Mouse (Mus musculus) adrenal gland, postnatal 0 days (tissue): ENCODE data around the gene Cpne2. TPM values are rescaled to one million over a fixed set of nuclear protein-coding genes. Genes with fewer than 3 reads are reported as not detected.

Experiments
- microRNA-seq: library from miRNA; unstranded; fragments of <30 nt; microRNA quantifications from one replicate; pipeline ENCODE4, GENCODE M21; 2016; ENCODE audit warnings: borderline replicate concordance; ENCODE audit not compliant: insufficient number of aligned reads
- polyA plus RNA-seq: library from polyadenylated mRNA; unstranded; fragments of >200 nt; fragmentation: Nextera tagmentation; extraction: Ambion mirVana; gene quantifications from 2 replicates; pipeline ENCODE4 v1.2.1, GENCODE M21; 2015

The Cpne2 gene
- polyA plus RNA-seq: 16.9 and 17.3 TPM in 2 replicates

DNA sequence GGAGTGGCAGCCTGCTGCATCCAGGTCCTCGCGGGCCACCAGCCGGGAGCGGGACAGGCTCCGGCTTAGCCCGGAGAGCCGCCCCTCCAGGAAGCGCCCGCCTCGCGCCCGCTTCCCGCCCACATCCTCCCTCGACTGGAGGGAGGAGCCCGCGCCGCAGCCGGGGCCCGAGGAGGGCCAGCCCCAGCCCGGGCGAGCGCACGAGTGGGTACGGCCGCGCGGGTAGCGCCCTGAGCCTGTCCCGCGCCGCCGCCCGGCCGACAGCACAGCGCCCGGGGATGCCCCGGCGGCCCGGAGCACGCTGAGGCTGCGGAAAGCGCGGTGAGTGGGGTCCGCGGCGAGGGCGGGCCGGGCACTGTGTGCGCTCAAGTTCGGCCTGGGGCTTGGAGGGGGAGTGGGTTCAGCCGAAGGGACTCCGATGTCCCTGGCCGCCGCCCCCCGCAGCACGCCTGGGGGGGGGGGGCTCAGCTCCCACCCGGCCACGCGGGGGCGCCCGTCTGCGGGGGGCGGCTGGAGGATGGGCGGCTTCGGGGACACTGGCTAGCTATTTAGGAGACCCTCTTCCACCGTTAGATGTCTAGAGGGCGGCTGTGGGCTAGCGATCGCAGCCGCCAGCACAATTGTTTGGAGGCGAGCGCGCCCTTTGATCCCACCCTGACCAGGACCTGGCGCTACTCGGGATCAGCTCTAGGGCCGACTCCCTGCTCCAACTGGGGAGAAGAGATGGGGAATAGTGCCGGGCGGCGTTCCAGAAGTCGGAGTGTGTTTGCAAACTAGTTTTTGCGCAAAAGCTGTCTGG is at the start of gene Cpne2:
TSS of gene Cpne2 (plus strand) at position 118 of the 799 bp plus-strand sequence.

DNA sequence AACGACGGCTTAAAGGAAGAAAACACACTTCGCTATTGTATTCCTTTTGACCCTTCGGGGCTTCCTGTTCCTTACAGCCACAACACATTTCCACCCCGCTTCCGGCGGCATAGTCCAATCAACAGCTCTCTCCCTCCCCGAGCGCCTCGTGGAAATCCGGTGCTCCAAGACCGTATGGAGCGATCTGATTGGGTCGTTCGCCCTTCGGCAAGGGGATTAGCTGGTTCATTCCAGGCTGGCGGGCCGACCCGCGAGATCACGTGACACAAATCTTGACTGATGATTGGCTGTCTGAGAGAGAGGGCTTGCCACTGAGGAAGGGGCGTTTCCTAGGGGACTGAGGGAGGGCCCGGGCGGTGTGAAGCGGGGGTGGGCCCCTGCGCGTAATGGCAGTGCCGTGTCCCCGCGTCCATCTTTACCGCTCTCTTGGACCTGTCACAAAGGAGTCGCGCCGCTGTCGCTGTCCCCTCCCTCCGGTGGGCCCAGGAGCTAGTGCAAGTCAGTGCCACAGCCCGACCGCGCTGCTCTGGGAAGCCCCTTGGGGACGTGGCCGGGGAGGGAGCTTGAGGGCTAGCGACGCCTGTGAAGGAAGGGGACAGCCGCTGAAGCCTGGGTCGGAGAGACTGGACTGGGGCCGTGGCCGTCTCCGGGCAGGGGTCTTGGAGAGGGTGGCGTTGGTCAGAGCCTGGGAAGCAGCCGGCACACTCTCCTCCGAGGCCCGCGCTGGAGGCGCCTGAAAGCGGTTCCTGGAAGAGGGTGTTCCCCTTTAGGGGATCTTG is 69.0 kb downstream of the Cpne2 start, which contains the start of the genes Rspry1 and Fam192a:
TSS of gene Rspry1 (plus strand) at position 331 of the 779 bp plus-strand sequence.
TSS of gene Fam192a (minus strand) at position 391 of the 779 bp plus-strand sequence.

Small RNA genes lying within 50 kb of the gene (microRNA-seq; reads per million reads assigned to microRNA genes)
- gene Mir7072: not detected

Other genes starting within 250 kb of the Cpne2 start
- gene Slc12a3, start 203.8 kb upstream of the Cpne2 start, polyA plus RNA-seq: 0.16 and 0.17 TPM in 2 replicates
- gene Herpud1, start 146.6 kb upstream of the Cpne2 start, polyA plus RNA-seq: 71.6 and 94.6 TPM in 2 replicates
- gene Nlrc5, start 98.6 kb upstream of the Cpne2 start, polyA plus RNA-seq: 0.33 and 0.47 TPM in 2 replicates
- gene Rspry1, start 68.9 kb downstream of the Cpne2 start, polyA plus RNA-seq: 15.1 and 20.2 TPM in 2 replicates
- 40.3 and 54.1 TPM in 2 replicates for gene Fam192a, start 69.0 kb downstream of the Cpne2 start, polyA plus RNA-seq
- gene Arl2bp, start 133.6 kb downstream of the Cpne2 start, polyA plus RNA-seq: 79.6 and 105 TPM in 2 replicates
- 3.0 and 3.1 TPM in 2 replicates for gene Pllp, start 163.3 kb downstream of the Cpne2 start, polyA plus RNA-seq
- not detected in 2 replicates for gene Ccl22, start 212.6 kb downstream of the Cpne2 start, polyA plus RNA-seq
- gene Cx3cl1, start 239.0 kb downstream of the Cpne2 start, polyA plus RNA-seq: 15.1 and 16.2 TPM in 2 replicates